Mouse (Mus musculus): Measurements from ENCODE around the gene Nsrp1.
A peak's percentile ranks its signal among the peaks of the same experiment; 100 is the strongest.

Nsrp1 gene

DNA sequence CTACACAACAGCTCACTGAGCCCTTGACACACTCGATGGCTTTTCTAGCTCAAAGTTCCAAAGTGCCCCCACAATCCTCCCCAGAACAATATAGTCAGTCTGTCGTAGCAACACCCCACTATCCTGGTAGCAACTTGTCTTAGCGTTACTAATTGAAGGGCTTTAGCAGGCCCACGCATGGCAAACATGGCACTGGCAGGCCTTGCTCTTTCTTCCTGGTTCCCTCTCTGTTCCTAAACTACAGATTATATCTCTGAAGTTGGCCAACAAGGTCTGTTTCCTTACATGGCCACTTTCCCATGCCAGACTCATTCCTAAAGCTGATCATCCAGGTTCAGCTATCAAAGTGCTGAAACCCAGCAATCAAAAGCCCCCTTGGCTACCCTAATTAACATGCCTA lies 36.3 kb downstream of the Nsrp1 start:
- no peak for DNase-seq

DNA sequence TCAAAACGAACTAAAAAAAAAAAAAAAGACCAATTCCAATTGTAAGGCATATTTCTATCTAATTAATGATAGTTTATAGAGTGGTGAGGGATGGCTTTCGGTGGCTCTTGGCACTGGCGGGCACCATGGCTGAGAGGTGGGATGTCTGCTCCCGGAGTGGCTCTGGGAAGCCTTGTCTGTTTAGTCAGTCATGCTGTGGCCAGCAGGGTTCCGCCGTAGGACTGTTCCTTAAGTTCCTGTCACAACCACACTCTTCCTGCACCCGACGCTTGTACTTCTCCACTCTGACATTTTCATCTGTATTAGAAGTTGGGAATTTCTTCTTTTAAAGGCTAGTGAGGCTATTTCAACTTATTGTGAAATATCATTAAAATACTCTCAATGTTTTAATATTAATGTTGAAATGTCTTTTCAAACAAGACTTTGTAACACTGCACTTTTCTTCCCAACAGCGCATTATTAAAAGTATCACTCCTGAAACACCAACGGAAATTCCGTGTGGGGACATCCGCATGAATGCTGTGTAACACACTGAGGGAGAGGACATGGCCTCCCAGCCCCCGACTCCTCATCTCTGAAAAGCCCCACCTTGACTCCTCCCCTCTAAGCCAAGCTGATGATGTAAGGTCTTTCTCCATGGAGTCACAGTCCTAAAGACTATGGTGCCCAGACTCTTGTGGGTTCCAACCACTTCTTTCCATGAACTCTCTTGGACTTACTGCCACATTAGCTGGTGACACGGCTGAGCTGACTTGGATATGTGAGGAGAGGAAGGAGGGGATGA lies 46.9 kb downstream of the Nsrp1 start:
- no peak for DNase-seq

DNA sequence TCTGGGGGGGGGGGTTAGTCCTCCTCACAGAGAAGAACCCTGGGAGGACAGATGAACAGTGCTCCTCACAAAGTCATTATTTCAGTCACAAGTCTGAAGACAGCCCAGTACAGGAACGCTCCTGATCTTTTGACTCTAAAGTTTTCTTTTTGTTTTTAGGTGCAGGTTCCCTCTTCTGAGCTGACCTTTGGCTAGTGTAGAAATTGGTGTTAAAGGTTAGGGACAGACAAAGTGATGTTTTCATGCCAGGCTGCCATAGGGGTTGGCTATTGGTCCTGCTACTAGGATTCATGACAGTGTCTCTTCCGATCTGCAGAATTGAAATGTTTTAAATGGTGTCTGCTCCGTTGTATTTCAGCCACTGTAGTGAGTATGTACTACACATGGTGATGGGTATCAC lies 50.1 kb downstream of the Nsrp1 start:
- DNase-seq, result no peak

DNA sequence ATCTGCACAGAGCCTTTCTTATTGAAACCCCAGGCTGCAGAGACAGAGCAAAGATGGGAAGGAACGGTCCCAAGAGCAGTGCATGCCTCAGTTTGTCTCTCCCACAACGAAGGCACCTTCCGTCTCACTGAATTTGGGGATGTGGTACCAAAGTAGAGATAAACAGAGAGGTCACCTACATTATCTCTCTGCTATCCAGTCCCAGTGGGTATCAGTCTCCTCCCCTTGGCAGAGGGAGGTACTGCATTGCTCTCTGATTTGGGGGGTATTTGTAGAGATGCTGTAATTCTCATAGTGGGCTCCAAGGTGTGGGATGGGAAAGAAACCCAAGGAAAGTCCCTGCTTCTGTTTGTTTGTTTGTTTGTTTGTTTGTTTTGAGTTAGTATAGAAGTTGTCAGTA lies 51.7 kb downstream of the Nsrp1 start:
- DNase-seq, result no peak

DNA sequence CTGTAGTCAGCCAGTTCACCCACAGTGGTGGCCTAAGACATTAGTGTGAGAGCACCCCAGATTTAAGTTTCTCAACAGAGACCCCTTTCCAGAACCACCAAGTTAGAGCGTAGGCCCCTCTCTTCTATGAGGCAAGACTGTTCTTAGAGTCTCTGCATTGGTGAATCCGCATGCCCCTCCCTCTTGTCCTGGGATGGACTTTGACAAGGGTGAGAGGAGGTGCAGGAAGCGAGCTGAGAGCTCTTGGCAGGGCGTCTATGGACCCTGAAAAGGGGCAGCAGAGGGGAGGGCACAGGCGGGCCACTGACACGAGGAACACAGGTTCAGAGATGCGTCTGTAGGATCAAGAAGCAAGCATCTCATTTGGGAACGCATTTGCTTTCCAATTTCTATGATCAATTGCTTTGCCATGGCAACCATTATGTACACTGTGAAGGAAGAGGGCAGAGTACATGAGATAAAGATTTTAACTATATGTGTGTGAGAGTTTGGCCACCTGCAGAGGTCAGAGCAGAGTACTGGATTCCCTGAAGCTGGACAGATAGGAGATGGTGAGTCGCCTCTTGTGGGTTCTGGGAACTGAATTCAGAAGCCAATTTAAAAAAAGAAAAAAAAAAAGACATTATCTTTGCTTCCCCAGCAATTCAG lies 56.4 kb downstream of the Nsrp1 start:
- peak; percentile 26 to 38 for DNase-seq

DNA sequence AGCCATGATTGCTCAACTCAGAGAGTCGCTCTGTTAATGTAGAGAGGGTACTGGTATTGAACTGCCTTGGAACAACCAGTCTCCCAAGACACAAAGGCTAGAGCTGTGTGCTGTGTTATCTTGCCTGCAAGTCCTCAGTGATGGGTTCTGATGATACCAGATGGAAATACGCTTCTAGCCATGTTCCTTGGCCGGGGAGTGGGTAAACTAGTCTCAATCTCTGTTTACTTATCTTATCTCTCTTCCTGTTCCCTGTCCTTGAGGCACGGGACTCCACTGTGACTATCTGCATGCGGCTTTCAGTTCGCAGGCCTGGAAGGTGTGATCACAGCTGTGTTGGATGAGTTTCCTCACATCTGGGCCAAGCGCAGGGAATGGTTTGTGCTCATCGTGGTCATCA lies 58.7 kb downstream of the Nsrp1 start:
- no peak for DNase-seq

DNA sequence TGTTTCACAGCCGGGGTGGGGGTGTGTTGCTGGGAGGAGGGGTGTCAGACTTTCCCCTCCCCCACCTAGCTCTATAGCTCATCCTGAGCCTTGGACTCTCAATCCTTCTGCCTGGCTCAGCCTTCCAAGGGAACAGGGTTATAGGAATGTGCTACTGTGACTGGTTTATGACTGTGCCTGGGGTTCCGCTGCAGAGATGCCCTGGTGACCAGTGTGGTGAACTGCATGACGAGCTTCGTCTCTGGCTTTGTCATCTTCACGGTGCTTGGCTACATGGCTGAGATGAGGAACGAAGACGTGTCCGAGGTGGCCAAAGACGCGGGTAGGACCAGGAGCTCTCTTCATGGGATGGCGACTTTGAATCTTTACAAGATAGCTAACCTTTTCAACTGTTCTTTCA lies 60.2 kb downstream of the Nsrp1 start:
- no peak for DNase-seq

DNA sequence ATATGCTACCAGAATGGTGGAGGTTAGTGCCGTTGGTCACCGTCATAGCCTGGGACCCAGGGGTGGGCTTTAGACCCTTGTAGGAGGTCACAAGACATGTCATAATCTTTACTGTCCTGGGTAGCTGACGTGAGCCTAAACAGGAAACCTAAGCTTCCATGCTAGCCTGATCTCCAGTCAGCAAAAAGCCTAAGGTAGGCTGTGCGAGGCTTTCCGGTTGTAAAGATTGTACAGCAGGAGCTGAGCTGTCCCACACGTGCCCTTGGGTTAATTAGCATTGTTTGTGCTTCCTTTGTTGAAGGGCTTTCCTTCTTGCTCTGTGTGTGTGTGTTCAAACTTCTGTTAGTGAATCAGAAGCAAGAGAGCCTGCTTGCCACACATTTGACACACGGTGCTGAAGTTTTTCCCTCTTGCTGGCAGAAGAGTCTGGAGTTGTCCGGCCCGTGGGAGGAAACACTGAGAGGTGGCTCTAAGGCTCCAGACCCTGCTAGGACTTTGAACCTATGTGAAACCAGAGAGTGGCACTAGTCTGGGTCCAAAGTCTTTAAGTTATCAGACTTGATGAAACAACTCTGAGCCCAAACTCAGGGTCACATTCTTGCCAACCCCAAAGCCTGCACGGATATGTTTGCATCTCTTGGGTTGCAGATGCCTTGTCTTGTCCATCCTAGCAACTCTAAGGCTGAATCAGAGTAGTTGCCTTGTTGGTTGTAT lies 67.3 kb downstream of the Nsrp1 start:
- DNase-seq, result peak; percentile 11 to 14

DNA sequence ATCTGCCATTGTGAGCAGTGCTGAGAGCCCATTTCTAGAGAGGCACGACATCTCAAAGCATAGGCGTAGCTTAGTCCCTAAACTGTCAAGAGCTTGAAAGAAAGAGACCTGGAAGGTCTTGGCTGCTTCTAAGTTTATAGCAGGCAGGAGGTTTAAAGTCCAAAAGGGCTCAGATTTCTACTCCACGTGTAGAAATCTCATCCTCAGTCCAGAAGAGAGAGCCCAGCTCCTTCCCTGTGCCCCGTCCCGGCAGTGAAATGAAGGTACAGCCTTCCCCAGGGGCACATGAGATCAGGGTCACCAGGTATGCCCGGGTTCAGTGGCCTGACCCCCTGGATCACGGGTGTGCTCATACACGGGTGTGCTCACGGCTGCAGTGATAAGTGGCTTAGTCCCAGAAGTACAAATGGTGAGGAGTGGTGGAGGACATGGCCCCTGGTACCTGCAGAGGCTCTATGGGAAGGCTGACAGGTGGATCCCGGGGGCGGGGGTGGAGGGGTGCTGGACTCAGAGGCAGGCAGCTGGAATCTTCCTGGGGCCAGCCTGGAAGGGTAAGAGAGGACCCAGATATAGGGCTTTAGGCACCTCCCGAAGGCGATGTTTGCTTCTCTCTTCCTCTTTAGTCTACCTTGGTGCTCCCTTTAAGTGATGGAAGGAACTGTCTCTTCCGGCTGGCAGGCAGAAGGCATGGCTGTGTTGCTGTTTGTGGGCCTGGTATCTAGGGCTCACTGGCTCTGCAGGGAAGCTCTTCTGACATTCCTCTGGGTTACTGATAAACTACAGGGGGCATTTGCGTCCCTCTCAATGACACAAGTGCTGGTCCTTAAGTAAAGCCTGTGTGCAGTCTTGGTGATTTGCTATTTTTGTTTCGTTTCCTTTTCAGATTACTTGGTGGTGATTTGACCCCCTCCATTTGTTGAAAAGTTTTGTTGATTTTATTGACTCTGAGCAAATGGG lies 68.9 kb downstream of the Nsrp1 start:
- peak; percentile 20 to 45 for DNase-seq

DNA sequence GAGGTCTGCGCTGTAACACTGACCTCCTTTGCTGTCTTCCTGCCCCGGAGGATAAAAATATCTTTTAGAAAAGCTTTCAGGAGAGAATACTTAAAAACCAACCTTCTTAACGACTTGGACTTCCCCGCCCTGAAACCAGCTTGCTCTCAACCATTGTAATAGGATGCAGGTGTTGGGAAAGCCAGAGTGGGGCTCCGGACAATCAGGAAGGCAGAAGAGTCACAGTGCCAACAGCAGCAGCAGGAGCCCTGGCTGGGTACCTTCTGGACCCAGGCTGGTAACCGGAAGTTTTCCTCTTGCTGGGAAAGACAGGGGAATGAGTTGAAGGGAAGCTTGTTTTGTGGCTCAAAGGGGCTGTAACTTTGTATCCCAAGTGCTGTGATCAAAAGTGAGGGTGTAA lies 71.6 kb downstream of the Nsrp1 start:
- DNase-seq, result no peak

DNA sequence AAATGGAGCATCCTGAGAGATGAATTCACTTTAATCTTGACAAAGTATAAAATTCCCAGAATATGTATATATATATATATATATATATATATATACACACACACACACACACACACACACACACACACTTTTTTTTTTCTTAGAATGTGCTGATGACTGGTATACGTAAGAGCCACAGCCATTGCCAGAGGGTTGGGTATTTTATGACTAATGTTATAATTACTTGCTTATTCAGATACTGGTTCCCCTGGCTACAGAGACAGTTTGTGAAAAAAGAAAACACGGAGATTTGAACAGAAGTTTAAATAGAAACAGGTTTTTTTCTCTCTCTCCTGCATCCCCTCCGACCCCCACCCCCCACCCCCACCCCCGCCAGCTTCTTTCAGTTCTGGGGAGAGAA lies 72.4 kb downstream of the Nsrp1 start:
- DNase-seq, result no peak

DNA sequence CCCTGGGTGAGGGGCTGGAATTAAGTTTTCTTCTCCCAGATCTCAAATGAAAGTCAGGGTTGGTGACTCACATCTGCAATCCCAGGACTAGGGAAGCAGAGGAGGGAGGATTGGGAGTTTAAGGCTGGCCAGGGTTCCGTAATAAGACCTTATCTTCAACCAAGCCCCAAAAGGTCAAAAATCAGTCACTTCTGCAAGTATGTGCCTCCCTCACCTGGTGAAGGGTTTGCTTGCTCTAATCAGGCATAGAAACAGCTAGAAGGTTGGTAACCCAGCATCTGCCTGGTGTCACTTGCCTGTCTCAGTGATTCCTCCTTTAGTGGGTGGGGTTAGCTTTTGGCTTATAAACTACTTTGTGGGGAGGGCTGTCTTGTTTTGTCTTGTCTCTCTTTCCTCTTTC lies 75.9 kb downstream of the Nsrp1 start:
- no peak for DNase-seq

DNA sequence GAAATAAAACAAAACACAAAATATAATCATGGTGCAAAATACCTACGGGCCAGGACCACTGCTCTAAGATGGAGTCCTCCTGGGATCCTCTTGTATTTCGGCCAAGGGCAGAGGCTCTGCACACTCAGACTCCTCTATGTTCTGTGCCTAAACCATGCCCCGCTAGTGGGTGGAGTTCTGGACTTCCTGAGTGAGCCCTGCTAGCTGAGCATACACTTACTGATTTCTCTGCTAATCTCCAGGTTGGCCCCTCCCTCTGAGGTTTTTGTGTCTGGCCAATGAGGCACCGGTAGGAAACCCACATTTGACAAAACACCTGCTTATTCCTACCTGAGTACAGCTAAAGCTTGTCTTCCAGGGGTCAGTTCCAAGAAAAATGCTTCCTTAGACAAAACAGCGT lies 77.5 kb downstream of the Nsrp1 start:
- no peak for DNase-seq

DNA sequence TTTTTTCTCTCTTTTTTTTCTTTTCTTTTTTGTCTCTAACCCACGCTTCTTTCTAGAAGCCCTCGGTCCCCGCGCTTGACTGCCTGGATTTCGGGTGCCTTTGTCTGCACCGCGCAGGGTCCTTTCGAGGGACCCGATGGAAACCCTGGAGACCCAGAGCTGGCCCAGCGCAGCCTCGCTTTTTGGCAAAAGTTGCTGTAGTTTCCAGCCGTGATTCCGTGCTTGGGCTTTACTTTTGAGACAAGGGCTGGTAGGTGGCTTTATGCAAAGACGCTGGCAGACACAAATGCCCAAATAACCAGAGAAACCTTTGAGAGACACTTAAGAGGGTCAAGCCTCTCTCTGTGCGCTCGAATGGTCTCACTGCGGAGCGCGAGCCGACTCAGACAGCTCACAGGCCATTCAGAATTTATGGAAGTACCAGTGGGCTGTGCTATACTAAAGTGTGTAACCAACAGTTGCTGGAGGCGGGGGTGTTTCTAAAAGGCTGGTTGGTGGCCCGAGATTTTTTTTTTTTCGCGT lies 79.5 kb downstream of the Nsrp1 start:
- DNase-seq, result no peak

DNA sequence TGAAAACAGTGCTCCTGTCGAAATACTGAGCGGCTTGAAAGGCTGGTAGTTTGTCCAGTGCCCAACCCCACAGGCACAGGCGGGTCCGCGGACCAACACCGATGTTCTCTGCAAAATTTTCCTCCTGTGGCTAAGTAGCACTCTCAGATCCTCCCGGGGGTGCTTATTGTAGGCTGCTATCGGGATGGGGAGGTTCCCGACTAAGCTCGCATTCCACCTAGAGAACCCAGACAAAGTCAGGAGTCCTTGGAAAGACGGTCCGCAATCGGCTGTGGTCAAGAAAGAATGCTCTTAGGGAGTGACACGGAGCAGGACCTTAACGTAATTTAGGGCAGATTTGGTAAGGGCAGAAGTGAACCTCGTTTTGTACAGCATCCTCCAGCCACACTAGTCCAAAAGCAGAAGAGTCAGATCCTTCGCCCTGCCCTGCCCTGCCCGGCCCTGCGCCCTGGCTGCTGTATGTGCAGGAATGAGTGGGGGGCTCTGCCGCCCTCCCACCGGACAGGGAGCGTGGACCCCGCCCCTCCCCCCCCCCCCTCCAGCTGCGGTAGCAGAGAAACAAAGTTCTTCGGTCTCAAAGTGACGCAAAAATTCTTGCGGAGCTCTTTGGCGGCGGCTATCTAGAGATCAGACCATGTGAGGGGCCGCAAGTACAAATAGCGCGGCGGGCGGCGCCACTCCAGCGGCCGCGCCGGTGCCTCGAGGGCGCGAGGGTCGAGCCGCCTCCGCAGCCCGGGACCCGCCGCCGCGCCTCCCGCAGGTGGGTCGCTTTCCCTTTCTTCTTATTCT lies 80.1 kb downstream of the Nsrp1 start, which contains the start of gene Slc6a4:
TSS of gene Slc6a4 (plus strand) at position 688 of the 789 bp plus-strand sequence.
- DNase-seq, result peak in 1 of 2 experiments; percentile 5

DNA sequence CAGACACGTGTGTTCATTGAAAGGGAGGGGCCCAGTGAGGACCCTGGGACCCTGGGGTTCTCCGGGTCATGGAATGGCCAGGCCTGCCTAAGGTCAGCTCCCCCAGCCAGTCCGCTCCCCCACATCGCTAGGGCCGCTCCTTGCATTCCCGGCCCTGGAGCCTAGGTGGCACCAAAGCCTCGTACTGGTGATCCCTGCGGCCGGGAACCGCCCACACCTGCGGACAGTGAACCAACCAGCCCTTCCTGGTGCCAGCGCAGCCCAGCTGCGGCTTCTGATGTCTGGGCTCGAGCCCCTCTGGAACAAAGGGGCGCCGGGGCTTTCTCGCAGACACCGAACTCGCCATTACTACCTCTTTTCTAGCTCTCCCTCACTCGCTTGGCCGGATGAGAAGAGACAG lies 80.9 kb downstream of the Nsrp1 start:
- DNase-seq, result peak; percentile 56 to 78

DNA sequence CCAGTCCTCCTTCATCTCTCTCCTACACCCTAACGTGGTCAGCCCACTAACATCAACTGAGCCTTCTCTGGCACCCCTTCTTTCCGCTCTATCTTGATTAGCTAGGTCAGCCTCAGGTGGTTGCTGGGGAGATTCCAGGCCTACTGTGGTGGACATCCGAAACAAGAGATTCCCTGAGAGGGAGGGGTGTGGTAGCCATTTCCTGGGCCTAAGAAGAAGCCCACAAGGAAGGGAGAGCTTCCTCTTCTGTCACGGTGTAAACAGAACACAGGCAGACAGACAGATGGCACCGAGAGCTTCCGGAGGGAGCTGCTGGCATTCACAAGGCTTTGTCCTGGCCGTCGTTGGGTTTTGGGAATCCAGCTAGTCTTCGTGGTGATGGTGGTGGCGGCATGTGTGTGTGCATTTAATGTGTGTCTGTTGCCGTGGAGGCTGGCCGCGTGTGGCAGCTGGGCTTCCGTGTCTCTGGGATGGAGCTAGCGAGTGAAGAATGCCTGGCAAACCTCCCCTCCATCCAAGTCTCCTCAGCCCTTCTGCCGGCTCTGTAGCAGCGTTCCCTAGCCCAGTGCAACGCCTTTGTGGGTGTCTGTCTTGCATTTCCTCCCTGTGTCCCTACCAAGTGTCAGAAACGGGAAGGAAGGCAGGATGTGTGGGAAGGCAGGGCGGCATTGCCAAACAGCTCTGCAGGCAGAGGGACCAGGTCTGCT lies 82.1 kb downstream of the Nsrp1 start:
- DNase-seq, result peak in 1 of 2 experiments; percentile 2

All from kidney, adult 8-10 months (tissue).